Mouse (Mus musculus) heart, embryonic 14.5 days (tissue): ENCODE data around the gene Hs6st1. TPM values are rescaled to one million over a fixed set of nuclear protein-coding genes. Genes with fewer than 3 reads are reported as not detected.

Source experiments
- ATAC-seq: fragments of 200-750 bp; cut with Nextera tagmentation; 2 replicates; pipeline ENCODE4 v1.8.0; 2017; ENCODE audit warnings: low read depth, moderate TSS enrichment; ENCODE audit not compliant: insufficient number of reproducible peaks, insufficient read depth, low FRiP score
- H3K27ac ChIP-seq, 2 experiments: fragments of 200-500 bp in 1 of 2; fragments of 300-500 bp in 1 of 2; sonication (generic) in 1 of 2; replicated peaks in 1 of 2; 2 replicates each; pipeline ENCODE4 v1.5.1; 2012 to 2014; ENCODE audit warnings: low read depth in 2 of 2, low read length in 2 of 2, control low read depth in 1 of 2, mild to moderate bottlenecking in 1 of 2, mixed read lengths in 1 of 2; ENCODE audit not compliant: control insufficient read depth in 1 of 2, insufficient read depth in 1 of 2
- H3K27me3 ChIP-seq: fragments of 300-500 bp; sonication (generic); 2 replicates; pipeline ENCODE4 v1.6.1; 2014; ENCODE audit warnings: mild to moderate bottlenecking, low read length, control low read depth; ENCODE audit not compliant: control insufficient read depth, insufficient read depth
- H3K36me3 ChIP-seq: fragments of 300-500 bp; sonication (generic); 2 replicates; pipeline ENCODE4 v1.6.1; 2014; ENCODE audit warnings: mild to moderate bottlenecking, control low read depth, low read length, mixed read lengths; ENCODE audit not compliant: control insufficient read depth, insufficient read depth
- H3K4me1 ChIP-seq, 2 experiments: fragments of 200-500 bp in 1 of 2; fragments of 300-500 bp in 1 of 2; sonication (generic) in 1 of 2; 2 replicates each; pipeline ENCODE4 v1.6.1; 2012 to 2014; ENCODE audit warnings: low read length in 2 of 2, control low read depth in 1 of 2, mixed read lengths in 1 of 2; ENCODE audit not compliant: control insufficient read depth in 2 of 2, insufficient read depth in 2 of 2
- H3K4me2 ChIP-seq: fragments of 300-500 bp; sonication (generic); 2 replicates; pipeline ENCODE4 v1.6.1; 2014; ENCODE audit warnings: mild to moderate bottlenecking, low read length
- H3K4me3 ChIP-seq, 2 experiments: fragments of 200-500 bp in 1 of 2; fragments of 300-500 bp in 1 of 2; sonication (generic) in 1 of 2; 2 replicates each; pipeline ENCODE4 v1.5.1; 2012 to 2014; ENCODE audit warnings: low read length in 2 of 2, mild to moderate bottlenecking in 2 of 2, control low read depth in 1 of 2, low read depth in 1 of 2, moderate library complexity in 1 of 2; ENCODE audit not compliant: control insufficient read depth in 1 of 2, insufficient read depth in 1 of 2
- H3K9ac ChIP-seq: fragments of 300-500 bp; sonication (generic); 2 replicates; pipeline ENCODE4 v1.6.1; 2014; ENCODE audit warnings: mild to moderate bottlenecking, low read length
- H3K9me3 ChIP-seq: fragments of 300-500 bp; sonication (generic); 2 replicates; pipeline ENCODE4 v1.6.1; 2016; ENCODE audit warnings: low read length, control low read depth; ENCODE audit not compliant: control insufficient read depth
- WGBS: fragments of 180-500 bp; shearing (Covaris S2); extraction: QIAGEN DNeasy Blood & Tissue Kit; methylation state at CpG from one replicate; pipeline ENCODE4 v1.1.7; 2014; 5-methylcytosine and 5-hydroxymethylcytosine counted together
- polyA plus RNA-seq: library from polyadenylated mRNA; unstranded; fragments of >200 nt; fragmentation: Nextera tagmentation; extraction: Ambion mirVana; gene quantifications from 2 replicates; pipeline ENCODE4 v1.2.1, GENCODE M21; 2014

Hs6st1 gene
- polyA plus RNA-seq, 1 experiment from 2014 or later, result 15.5 TPM

GRCm38 (mm10) chr1:36089481-36089880 is 21.3 kb downstream of the Hs6st1 start:
- Histone ChIP-seq H3K9ac (no peak overlapping the region), H3K9me3 (no peaks in the 10 kb centered on the region), H3K36me3 (peaks cover 30% of the 10 kb centered on the region), H3K4me3 (no peak overlapping the region), H3K27ac (peak overlapping the region in 1 of 2 experiments; percentile 60; a peak in 2 of 4 replicates), H3K4me2 (no peak overlapping the region), H3K27me3 (no peaks in the 10 kb centered on the region), H3K4me1 (peaks cover 35 to 43% of the 10 kb centered on the region in 2 experiments)
- 14% methylated on average over 1 of the region's 1 CpGs for WGBS
- 0 out of 2 replicates have a peak, but pooled peaks have one; percentile 19 for ATAC-seq

GRCm38 (mm10) chr1:36090011-36090721 is 22.0 kb downstream of the Hs6st1 start:
- Histone ChIP-seq H3K4me2 (no peak overlapping the region), H3K27me3 (no peaks in the 10 kb centered on the region), H3K9me3 (no peaks in the 10 kb centered on the region), H3K27ac (peak overlapping the region; percentile 37 to 60), H3K36me3 (peaks cover 30% of the 10 kb centered on the region), H3K9ac (no peak overlapping the region), H3K4me3 (no peak overlapping the region), H3K4me1 (peaks cover 39 to 47% of the 10 kb centered on the region in 2 experiments)
- WGBS, result 32% methylated on average over 6 of the region's 6 CpGs
- ATAC-seq, result 0 out of 2 replicates have a peak, but pooled peaks have one; percentile 42

- no peaks in the 10 kb centered on the region for H3K27me3 ChIP-seq
- peaks cover 42 to 53% of the 10 kb centered on the region in 2 experiments for H3K4me1 ChIP-seq
- no peak overlapping the region for H3K4me3 ChIP-seq
- no peak for ATAC-seq
- peak overlapping the region; percentile 37 to 60; a peak in 2 of 4 replicates for H3K27ac ChIP-seq
- peaks cover 29% of the 10 kb centered on the region for H3K36me3 ChIP-seq
- no peak overlapping the region for H3K9ac ChIP-seq
- 78% methylated on average over 4 of the region's 4 CpGs for WGBS
- H3K4me2 ChIP-seq, result no peak overlapping the region
- no peaks in the 10 kb centered on the region for H3K9me3 ChIP-seq
These were observed 22.5 kb downstream of the Hs6st1 start for GRCm38 (mm10) chr1:36090722-36091110.

DNA sequence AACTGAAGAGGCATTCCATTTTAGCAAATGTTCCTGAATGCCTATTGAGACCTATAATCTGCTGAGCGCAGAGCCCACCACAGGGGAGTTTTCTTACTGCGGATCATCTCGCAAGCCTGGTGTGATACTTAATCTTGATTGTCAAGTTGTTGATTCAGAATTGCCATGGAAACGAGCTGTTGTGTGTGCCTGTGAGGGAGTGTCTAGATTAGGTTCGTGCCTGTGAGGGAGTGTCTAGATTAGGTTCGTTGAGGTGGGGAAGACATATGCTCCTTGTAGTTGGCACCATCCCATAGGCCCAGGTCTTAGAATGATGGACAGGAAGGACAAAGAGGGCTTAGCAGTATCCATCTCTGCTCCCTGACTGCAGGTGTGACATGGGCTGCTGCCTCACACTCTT is 23.0 kb downstream of the Hs6st1 start:
- Histone ChIP-seq H3K36me3 (peaks cover 25% of the 10 kb centered on the region), H3K9me3 (no peaks in the 10 kb centered on the region), H3K9ac (no peak overlapping the region), H3K4me3 (no peak overlapping the region), H3K4me1 (peaks cover 45 to 58% of the 10 kb centered on the region in 2 experiments), H3K4me2 (no peak overlapping the region), H3K27me3 (no peaks in the 10 kb centered on the region), H3K27ac (no peak overlapping the region)
- no peak for ATAC-seq
- 66% methylated on average over 6 of the region's 6 CpGs for WGBS

DNA sequence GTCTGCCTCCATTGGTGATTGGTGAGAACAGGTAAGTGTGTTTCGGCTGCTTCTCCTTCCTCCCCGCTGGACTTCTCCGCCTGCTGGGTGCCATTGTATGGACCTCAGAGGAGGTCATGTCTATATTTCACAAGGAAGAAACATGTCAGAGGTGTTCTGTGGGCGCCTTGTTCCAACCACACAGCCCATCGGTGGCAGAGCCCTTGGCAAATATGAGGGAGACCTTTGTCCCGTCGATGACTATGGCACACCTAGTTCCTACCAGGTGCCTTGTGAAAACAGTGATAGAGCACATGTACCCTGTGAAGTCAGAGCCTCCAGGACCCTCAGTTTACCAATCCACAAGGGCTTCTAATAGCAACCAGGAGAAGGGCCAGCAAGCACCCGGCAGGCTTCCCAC is 25.5 kb downstream of the Hs6st1 start:
- H3K36me3 ChIP-seq, result peaks cover 22% of the 10 kb centered on the region
- no peak overlapping the region for H3K27ac ChIP-seq
- ATAC-seq, result no peak
- no peak overlapping the region for H3K4me2 ChIP-seq
- peaks cover 41 to 56% of the 10 kb centered on the region in 2 experiments for H3K4me1 ChIP-seq
- 93% methylated on average over 8 of the region's 8 CpGs for WGBS
- no peak overlapping the region for H3K9ac ChIP-seq
- no peak overlapping the region for H3K4me3 ChIP-seq
- H3K9me3 ChIP-seq, result no peaks in the 10 kb centered on the region
- H3K27me3 ChIP-seq, result no peaks in the 10 kb centered on the region

- peaks cover 26 to 45% of the 10 kb centered on the region in 2 experiments for H3K4me1 ChIP-seq
- no peaks in the 10 kb centered on the region for H3K9me3 ChIP-seq
- WGBS, result 55% methylated on average over 12 of the region's 12 CpGs
- H3K9ac ChIP-seq, result no peak overlapping the region
- peak overlapping the region in 1 of 2 experiments; percentile 41; a peak in 1 of 4 replicates for H3K27ac ChIP-seq
- ATAC-seq, result 0 out of 2 replicates have a peak, but pooled peaks have one; percentile 31
- H3K4me3 ChIP-seq, result no peak overlapping the region
- peaks cover 22% of the 10 kb centered on the region for H3K36me3 ChIP-seq
- no peak overlapping the region for H3K4me2 ChIP-seq
- H3K27me3 ChIP-seq, result no peaks in the 10 kb centered on the region
These were observed 27.4 kb downstream of the Hs6st1 start for GRCm38 (mm10) chr1:36095423-36096272.

DNA sequence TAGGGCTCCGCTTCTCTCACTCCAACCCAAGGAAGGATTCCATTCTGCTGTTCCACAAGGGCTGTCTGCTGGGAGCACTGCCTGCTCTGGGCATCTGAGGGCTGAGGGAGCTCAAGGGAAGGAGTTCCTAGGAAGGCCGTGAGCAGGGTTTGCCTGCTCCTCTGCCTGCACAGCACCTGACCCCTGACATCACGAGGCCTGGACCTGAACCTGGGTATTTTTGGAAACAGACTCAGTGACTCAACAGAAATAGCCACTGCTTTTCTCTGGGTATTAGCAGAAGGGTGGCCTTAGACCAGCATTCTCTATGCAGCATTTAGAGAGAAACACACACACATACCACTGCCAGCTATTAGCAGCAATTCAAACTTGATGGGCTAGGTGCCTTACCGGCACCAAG is 30.2 kb downstream of the Hs6st1 start:
- 0 out of 2 replicates have a peak overlapping the region, but pooled peaks have one; percentile 4 for H3K4me2 ChIP-seq
- ATAC-seq, result no peak
- H3K4me3 ChIP-seq, result no peak overlapping the region
- 0 out of 2 replicates have a peak overlapping the region, but pooled peaks have one; percentile 5 for H3K9ac ChIP-seq
- peak overlapping the region; percentile 28 to 49 for H3K27ac ChIP-seq
- H3K9me3 ChIP-seq, result no peaks in the 10 kb centered on the region
- H3K4me1 ChIP-seq, result peaks cover 22 to 35% of the 10 kb centered on the region in 2 experiments
- WGBS, result 40% methylated on average over 4 of the region's 4 CpGs
- H3K27me3 ChIP-seq, result no peaks in the 10 kb centered on the region
- peaks cover 30% of the 10 kb centered on the region for H3K36me3 ChIP-seq
